Mouse (Mus musculus) cerebellum, adult 18-20 months (tissue): ENCODE measurements around the gene Oas1f.
"Not testable (repeated sequence)": the region's sequence is repeated elsewhere in the genome, so short reads cannot be mapped to it uniquely, and the experiment has no call there.

Source experiments
- DNase-seq, 2 experiments: peaks; one replicate each; pipeline ENCODE4 v3.0.0; 2021

The Oas1f gene

DNA sequence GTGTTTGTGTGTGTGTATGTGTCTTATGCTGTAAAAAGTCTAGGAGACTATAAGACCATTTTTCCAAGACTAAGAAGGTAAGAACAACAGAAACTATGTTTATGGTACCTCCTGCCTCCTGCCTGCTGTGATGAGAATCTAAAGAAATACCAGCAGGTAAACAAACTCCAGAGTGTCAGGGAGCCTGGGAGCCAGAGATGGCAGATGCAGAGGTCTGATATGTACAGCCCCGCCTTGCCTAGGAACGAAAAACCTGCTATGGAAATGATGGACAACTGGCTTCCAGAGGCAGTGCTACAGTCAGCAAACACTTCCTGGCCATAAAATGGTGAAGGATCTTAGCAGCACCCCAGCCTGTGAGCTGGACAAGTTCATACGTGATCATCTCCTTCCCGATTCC lies at the start of gene Oas1f:
Gene Oas1f, plus strand, starts transcription at position 301 of the 400 bp plus-strand sequence.
- no peak for DNase-seq

DNA sequence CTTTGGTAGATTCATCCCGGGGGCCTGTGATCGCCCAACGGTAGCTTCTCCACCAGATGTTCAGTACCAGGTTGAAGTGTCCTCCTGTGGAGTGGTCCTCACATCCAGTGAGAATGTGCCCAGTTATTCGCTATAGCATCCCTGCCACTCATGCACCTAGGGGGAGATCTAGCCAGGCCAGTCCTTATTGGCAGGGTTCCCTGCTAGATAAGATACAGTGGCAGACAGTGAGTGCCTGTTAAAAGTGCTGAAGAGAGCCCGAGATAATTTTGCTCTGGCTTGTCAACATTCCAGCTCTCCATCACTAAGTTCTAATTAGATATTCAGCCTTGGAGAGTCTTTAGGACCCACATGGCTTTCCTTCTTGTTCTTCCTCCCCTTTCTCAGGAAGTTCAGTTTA lies 49.0 kb upstream of the Oas1f start:
- DNase-seq = not testable (repeated sequence)

DNA sequence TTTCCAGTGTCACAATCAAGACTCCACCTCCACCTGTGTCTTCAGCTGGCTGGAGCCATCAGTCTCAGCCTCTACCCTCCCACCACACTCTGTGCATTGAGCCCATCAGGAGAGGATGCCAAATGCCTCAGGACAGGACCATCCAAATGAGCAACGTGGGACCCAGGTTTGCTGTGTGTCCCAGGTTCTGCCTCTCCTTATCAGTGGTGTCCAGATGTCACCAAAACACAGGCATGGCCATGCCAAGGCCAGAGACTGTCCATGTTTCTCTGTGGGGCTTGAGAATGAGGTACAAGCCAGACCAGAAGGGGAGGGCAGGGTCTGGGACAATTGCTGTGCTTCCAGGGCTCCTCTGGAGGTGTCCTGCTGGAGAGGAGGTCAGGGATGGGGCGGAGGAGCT lies 48.2 kb upstream of the Oas1f start:
- DNase-seq = not testable (repeated sequence)

DNA sequence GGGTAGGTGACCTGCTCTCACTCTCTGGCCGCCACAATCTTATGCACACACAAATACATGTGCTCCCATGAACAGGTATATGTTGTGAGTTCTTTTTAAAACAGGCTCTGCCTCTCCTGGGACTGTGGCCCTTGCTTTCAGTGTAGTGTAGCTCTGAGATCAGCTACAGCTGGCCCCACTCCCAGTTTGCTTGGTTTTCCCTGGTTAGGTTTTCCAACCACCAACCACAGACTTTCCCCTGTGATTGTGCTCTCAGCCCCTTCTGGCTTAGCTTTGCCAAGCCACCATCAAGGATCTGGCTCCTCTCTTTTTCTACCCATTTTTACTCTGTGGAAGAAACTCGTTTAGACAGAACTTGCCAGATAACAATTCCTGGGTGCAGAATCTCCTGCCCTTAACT lies 43.6 kb upstream of the Oas1f start:
- no peak for DNase-seq

DNA sequence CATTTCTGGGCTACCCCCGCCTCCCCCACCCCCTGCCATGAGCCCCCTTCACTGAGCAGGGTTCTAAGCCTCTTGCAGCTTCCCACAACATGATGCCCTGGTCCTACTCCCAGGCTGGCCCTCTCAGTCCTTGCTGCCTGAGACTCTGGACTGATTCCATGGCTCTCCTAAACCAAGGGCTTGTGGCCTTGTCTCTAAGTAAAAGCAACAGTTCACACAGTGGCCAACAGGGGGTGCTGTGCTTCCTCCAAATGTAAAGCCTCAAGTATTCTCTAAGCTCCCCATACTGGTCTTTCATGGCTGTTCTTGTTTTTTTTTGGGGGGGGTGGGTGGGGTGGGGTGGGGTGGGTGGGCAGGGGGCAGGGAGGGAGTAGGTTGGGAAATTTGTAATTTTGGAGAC lies 40.7 kb upstream of the Oas1f start:
- DNase-seq = peak; percentile 44 to 61

DNA sequence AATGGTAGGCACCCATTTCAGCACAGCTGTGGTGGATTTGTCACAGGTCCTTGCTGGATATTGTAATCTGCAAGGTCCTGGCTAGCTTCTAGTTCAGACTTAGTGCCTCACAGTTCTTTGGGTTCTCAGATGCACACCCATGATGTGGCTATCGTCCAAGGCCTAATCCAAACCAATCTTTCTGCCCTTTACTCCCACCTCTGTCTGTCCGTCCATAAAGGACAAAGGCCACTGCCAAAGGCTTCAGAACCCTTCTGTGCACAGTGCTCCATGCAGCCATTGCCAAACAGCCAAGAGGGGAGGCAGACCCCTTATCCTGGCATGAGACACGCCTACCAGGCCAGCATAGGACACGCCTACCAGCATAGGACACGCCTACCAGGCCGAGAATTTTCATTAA lies 38.0 kb upstream of the Oas1f start:
- DNase-seq = no peak

DNA sequence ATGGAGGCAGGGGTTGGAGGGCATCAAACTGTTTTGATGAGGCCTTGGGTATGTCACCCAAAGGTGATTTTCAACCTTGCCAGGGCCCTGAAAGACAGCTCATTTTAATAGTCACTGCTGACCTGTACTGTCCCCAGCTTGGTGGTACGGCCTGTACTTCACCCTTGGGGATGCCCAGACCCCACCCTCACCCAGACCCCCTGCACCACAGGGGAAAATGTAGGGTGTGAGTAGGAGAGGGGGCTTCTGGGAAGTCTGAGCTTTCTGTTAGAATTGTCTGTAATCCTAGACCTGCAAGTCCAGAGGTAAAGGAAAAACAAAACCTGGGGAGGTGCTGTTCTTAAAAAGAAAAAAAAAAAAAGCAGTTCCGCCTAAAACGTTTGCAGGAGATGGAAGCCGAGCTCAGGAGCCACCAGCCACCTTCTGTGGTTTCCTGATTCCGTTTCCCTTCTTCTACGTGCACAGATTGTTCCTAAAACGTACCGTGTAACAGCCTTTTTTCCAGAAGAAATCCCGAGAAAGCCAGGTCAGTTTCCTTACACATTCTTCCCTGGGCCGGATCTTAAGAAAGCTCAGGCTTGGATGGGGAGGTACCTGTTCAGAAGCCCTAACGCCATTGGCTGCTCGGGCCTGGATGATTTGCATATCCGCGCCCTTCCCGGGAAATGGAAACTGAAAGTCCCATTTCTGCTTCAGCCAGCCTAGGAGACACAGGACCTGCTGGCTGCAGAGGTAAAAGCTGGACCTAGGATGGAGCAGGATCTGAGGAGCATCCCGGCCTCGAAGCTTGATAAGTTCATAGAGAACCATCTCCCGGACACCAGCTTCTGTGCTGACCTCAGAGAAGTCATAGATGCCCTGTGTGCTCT lies 35.0 kb upstream of the Oas1f start, which contains the start of gene Oas1c:
Gene Oas1c, minus strand, starts transcription at position 564 of the 869 bp plus-strand sequence.
- peak; percentile 76 to 87 for DNase-seq

DNA sequence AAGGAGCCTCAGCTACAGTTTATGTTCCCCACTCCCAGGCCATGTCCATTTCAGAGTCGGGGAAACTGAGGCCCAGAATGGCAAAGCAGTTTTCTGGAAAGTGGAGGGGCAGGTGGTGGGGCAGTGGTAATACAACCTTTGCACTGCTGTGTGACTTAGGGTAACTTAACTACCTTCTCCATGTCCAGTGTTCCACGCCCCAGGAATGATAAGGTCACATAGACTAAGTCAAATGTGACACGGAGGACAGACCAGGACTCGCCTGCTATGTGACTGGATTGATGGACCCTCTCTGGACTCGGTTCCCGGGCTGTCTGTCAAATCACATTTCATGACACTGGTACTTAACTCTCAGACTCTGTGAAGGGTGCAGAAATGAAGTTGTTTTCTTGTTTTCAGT lies 34.1 kb upstream of the Oas1f start:
- DNase-seq = no peak

DNA sequence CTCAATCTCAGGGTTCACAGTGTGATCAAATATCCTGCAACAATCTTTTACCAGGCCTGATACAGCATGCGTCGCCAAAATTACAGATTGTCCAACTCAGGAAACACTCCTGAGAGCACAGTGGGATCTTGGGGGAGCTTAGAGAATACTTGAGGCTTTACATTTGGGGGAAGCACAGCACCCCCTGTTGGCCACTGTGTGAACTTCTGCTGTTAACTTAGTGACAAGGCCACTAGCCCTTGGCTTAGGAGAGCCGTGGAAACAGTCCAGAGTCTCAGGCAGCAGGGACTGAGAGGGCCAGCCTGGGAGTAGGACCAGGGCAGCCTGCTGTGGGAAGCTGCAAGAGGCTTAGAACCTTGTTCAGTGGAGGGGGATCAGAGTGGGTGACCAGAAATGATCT lies 31.2 kb upstream of the Oas1f start:
- DNase-seq = peak; percentile 22 to 43

DNA sequence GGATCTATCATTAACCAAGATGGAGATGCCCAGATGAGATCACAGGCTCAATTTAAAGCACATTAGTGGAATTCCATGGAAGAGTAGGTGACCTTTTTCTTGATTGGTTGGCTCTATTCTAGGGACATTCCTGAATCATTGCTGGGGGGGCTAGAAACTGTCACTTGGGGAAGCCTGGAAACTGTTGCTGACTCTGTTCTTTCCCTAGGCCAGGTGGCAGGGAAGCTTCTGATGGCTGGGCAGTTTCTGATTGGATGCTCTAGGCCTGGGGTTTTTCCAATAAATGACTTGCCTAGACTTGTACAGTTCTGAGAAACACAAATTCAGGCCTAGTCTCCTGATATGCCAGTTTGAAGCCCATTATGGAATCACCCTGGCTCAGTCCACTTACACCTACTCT lies 28.2 kb upstream of the Oas1f start:
- DNase-seq = no peak

DNA sequence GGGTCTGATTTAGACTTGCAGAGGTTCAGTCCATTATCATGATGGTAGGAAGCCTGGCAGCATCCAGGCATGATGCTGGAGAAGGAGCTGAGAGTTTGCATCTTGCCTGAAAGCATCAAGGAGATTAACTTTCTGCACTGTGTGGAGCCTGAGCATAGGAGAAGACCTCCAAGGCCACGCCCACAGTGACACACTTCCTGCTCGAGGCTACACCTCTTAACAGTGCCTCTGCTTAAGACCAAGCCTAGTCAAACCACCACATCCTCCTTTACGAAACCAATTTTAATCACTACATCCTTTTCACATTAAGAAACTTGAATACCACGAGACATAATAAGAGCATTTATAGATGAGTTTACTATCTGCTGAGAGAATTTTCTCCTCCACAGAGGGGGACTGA lies 16.1 kb upstream of the Oas1f start:
- DNase-seq = no peak

DNA sequence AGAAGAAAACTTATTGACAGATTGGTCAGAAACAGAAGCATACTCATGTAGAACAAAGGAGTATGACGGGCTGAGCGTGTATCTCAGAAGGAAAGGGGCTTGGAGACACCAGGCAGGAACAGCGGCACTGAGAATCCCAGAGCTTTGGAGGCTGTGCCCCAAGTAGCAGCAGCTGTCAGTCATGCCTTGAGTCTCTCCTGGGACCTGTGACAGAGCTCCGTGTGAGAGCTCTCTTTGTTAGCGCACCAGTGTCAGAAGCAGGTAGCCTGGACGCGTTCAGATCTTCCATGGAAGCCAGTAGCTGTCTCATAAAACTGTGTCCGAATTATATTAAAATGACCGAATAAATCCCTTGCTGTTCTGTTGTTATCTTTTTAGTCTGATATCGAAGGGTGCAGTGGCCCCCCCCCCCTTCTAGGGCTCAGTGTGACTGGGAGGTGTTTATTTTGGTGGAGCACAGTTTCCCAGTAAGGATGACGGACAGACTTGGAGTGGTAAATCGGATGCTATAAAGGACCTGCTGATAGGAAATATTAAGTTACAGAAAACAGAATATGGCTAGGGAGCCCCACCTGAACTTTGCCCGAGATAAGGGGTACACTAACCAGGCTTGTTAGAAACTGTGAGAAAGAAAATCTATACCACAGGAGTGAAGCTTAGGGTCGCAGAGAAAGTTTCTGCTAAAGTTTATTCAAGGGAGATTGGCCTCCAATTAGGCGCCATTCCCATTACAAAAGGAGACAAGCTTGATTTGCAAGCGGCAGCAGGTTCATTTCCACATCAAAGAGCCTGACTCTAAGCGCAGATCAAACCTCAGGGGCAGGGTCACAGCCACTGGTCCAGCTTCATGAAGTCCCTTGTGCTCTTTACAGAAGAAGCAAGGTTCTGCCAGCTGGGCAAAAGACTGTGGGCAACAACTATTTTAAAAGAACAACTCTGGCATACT lies 13.6 kb upstream of the Oas1f start:
- no peak for DNase-seq

DNA sequence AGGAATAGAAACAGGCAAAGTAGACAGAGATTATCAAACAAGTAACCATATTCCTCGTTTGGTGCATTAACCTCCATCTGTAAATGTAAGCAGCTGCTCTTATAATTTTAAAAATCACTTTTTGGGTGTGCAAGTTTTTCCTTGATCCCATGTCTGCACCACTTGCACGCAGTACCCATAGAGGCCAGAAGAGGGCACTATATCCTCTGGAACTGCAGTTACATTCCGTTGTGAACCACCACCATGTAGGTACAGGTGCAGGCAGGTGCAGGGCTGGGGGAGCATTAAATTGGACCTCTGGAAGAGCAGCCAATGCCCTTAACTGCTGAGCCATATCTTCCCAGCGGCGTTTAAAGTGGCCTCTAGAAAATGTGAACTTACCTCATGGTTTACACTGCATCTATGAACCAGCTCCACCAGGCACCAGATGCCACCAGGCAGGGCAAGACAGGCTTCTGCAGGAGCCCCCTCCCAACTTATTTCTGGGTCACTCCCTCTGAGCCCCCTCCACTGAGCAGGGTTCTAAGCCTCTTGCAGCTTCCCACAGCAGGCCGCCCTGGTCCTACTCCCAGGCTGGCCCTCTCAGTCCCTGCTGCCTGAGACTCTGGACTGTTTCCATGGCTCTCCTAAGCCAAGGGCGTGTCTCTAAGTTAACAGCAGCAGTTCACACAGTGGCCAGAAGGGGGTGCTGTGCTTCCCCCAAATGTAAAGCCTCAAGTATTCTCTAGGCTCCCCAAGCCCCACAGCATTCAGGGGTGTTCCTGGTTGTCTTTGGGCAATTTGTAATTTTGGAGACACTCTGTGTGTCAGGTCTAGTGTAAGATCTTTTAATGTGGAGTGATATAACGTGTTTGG lies 10.2 kb upstream of the Oas1f start:
- peak; percentile 57 to 67 for DNase-seq

DNA sequence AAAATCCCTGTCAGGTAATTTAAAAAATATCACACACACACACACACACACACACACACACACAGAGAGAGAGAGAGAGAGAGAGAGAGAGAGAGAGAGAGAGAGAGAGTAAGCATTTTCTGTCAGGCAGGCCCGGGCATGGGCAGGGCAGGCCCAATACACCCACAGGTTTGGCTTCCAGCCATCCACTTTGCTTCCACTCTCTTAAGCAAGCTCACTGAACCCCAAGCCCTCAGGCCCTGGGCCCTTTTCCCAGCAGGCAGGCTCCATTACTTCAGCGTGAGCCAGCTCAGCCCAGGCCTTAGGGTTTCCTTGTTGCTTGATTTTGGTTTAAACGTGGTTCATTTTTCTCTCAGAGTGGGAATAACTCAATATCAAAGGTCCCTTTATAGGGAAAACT lies 2.5 kb upstream of the Oas1f start:
- peak in 1 of 2 experiments; percentile 10 for DNase-seq

DNA sequence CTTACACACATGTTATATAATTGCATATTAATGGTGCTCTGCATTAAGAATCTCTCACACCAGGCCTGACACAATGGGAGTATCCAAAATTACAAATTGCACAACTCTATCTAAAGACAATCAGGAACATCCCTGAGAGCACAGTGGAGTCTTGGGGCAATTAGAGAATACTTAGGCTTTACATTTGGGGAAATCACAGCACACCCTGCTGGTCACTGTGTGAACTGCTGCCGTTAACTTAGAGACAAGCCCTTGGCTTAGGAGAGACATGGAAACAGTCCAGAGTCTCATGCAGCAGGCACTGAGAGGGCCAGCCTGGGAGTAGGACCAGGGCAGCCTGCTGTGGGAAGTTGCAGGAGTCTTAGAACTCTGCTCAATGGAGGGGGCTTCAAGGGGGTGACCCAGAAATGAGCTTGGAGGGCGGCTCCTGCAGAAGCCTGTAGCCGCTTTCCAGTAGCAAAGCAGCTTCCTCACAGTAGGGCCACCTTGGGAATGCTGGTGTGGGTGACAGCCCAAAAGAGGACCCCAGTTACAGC lies 2.5 kb downstream of the Oas1f start:
- peak; percentile 14 to 33 for DNase-seq

DNA sequence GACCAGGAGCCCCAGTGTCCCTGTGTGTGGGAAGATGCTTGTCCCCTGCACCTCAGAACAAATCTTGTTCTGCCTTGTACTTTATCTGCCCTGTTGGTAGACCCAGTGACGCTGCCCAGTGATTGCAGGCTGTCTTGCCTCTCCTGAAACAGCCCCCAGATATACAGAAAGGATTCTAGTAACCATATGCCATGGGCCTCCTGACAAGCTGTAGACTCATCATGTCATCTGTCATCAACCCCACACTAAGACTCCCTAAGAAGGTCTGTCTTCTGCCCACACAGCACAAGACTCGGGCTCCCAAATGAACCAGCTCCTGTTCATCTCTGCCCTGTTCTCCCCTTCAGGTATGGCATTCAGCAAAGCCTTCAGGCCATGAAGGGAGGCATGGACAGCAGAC lies 12.1 kb downstream of the Oas1f start:
- no peak for DNase-seq

DNA sequence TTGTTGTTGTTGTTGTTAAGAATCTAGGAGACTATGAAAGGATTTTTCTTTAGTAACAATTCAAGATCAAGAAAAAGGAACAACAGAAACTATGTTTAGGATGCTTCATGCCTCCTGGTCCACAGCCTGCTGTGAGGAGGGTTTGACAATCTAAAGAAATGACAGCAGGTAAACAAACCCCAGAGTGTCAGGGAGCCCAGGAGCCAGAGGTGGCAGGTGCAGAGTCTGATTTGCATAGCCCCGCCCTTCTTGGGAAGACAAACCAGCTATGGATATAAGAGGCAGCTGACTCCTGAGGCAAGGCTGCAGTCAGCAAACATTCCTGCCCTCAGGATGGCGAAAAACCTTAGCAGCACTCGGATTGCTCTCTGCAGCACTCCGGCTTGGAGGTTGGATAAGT lies 14.0 kb downstream of the Oas1f start, which contains the start of gene Oas1h:
Gene Oas1h, plus strand, starts transcription at position 301 of the 400 bp plus-strand sequence.
- DNase-seq = no peak

DNA sequence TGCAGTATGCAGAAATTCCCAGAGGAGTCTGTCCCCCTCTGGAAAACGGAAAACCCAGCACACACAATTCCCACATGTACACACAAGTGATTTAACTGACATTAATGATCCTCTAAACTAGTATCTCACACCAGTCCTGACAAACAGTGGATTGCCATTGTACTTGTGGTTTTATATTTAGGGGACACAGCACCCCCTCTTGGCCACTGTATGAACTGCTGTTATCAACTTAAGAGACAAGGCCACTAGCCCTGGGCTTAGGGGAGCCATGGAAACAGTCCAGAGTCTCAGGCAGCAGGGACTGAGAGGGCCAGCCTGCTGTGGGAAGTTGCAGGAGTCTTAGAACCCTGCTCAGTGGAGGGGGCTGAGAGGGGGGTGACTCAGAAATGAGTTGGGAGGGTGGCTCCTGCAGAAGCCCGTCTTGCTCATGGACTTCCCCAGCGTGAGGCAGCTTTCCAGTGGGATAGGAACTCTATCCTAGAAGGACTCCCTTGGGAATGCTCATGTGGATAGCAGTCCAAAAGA lies 18.2 kb downstream of the Oas1f start:
- DNase-seq = no peak

DNA sequence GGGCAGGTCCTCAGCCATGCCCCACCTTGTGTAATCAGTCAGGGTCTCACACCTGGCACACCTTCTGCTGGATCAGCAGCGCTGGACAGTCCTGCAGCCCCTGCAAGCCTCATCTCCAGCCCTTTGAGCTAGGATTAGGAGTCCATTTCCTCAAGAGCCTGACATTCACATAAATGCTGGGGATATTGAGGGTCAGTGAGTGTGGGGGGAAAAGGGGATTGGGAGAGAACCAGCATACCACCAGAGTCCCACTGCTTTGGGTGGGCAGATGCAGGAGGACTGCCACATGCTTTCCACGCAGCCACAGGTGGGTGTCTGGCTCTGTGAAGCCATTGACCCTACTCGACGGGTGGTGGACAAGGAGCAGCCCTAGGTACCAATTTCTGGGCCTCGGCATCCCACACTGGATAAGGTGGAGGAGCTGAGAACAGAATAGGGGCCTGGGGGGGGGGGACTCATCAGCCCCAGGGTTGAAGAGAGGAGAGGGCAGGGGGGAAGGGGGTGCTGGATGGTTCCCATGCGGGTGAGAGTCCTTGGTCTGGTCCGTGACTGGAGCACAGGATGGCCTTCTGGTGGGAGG lies 22.4 kb downstream of the Oas1f start:
- no peak for DNase-seq

DNA sequence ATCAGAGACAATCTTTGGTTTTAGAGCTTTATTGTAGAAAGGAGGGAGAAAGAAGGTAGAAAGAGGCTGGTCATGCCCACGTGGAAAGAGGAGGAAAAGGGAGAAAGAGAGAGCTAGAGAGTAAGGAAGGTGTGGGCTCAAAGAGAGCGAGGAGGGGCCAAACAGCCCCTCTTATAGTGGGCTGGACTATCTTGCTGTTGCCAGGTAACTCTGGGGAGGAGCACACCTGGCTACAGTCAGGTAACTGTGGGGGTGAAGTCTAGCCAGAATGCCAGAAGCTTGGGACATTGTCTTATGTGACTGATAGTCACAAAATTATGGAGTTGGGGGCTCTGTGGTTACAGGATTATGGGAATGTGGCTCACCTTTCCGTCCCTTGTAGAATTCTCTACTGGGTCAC lies 22.9 kb downstream of the Oas1f start:
- no peak for DNase-seq

DNA sequence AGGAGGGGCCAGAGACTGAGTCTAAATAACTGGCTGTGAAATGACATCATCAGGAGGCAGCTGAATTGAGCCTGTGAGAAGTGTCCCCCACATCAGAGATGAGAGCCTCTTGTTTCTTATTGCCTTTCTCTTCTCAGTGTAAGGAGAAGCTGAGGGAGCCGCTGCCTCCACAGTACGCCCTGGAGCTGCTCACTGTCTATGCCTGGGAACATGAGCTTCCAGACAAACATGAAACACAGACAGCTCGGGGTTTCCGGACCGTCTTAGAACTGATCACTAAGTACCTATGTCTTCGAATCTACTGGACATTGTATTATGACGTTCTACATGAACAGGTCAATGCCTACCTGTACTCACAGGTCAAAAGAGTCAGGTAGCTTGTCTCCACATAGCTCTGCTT lies 23.6 kb downstream of the Oas1f start:
- DNase-seq = no peak

DNA sequence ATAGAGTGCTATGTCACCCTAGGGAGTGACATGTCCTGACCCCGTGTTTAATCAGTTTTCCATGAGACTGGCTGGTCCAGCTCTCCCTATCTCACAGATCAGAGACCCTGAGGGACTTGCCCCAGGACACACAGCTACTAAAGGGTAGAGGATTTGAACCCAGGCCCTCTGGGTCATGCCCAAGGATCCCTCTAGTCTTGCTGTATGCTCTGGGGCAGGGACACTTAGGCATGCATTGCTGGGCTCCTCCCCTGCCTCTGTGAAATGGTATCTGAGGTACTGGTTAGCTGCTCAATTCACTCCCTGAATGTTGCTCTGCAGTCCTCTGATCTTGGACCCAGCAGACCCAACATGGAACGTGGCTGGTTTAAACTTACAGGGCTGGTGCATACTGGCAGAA lies 24.3 kb downstream of the Oas1f start:
- no peak for DNase-seq
